Mouse (Mus musculus) E14TG2a.4 (cell line): ENCODE data around the gene Celf2.

Experiments used
- CTCF ChIP-seq: conservative IDR thresholded peaks from 2 replicates; pipeline ENCODE4 v1.5.1; 2014; ENCODE audit warnings: low read length
- NANOG ChIP-seq: IDR thresholded peaks from 2 replicates; pipeline ENCODE4 v1.6.1; 2014; ENCODE audit warnings: borderline replicate concordance, low read length, mixed read lengths
- POU5F1 ChIP-seq: IDR thresholded peaks from 2 replicates; pipeline ENCODE4 v1.6.1; 2014; ENCODE audit warnings: low read length, borderline replicate concordance

DNA sequence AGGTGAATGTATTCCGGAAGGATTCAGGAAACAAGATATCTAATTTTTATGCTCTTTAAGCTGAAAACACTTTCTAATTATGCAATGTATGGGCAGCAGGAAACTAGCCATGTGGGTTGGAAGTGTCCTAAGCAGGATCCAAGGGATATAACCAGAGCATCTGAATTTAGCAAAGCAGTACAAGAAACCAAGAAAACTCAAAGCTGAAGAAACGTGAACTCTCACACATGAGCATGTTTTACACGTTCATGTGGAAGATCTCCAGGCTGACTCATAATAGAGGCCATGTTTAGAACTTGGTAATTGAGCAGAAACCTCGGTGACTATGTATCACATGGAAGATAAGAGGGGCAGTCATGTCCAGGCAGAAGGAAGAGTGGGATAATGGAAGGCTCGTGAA is 120.1 kb downstream of the Celf2 start:
- no peak for TF ChIP-seq CTCF
- no peak for TF ChIP-seq NANOG
- TF ChIP-seq POU5F1: no peak
